Mouse (Mus musculus) layer of hippocampus, adult 9-11 months (tissue): ENCODE measurements at regions not wholly inside any gene's neighbourhood (a gene's known extent, or its start where the extent isn't known, plus 50 kb on each side); places are given as distances from the start of the nearest gene placed in this dataset.

ENCODE experiments used
- DNase-seq: peaks from one replicate; pipeline ENCODE4 v3.0.0; 2022

- DNase-seq, result no peak
Observed at GRCm38 (mm10) chr3:150493433-150494045, 944.1 kb upstream of the Adgrl4 start.

- DNase-seq, result no peak
Observed at GRCm38 (mm10) chr3:150530966-150531365, 906.7 kb upstream of the Adgrl4 start.

- no peak for DNase-seq
Observed at GRCm38 (mm10) chr3:150543118-150543517, 894.6 kb upstream of the Adgrl4 start.

GRCm38 (mm10) chr3:150588474-150588873 lies 849.2 kb upstream of the Adgrl4 start:
- no peak for DNase-seq

GRCm38 (mm10) chr3:150590978-150591377 lies 846.7 kb upstream of the Adgrl4 start:
- DNase-seq, result no peak

GRCm38 (mm10) chr3:150603400-150604095 lies 834.1 kb upstream of the Adgrl4 start:
- DNase-seq, result no peak

GRCm38 (mm10) chr3:150610681-150611101 lies 827.0 kb upstream of the Adgrl4 start:
- DNase-seq, result peak; percentile 36

- no peak for DNase-seq
Observed at GRCm38 (mm10) chr3:150637544-150637943, 800.1 kb upstream of the Adgrl4 start.

GRCm38 (mm10) chr3:150640004-150640676 lies 797.5 kb upstream of the Adgrl4 start:
- no peak for DNase-seq

GRCm38 (mm10) chr3:150648040-150648439 lies 789.6 kb upstream of the Adgrl4 start:
- DNase-seq, result no peak

GRCm38 (mm10) chr3:150649783-150650565 lies 787.7 kb upstream of the Adgrl4 start:
- no peak for DNase-seq

- no peak for DNase-seq
Observed at GRCm38 (mm10) chr3:150695751-150696150, 741.9 kb upstream of the Adgrl4 start.

- DNase-seq, result no peak
Observed at GRCm38 (mm10) chr3:150699990-150700389, 737.7 kb upstream of the Adgrl4 start.
